Mouse (Mus musculus) right cerebral cortex, postnatal 14 days (tissue): ENCODE data around the gene Stx6.
"Not testable (repeated sequence)": the region's sequence is repeated elsewhere in the genome, so short reads cannot be mapped to it uniquely, and the experiment has no call there.

ENCODE experiments used
- DNase-seq: peaks from one replicate; pipeline ENCODE4 v3.0.0; 2022

The Stx6 gene

DNA sequence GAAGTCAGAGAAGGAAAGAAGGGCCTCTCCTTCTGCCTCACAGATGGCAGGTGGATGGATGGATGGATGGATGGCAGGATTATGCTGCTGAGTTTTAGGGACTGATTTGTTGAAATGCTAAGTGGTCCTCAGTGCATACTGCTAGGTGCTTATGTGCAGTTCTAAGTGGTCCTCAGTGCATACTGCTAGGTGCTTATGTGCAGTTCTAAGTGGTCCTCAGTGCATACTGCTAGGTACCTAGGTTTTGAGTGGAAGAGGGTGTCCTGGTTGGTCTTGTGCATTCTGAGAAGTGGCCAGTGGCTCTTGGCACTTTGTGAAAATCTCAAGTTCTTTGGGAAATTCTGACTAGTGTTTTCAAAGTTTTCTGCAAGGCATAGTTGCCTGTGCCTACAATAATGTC, 11.4 kb downstream of the Stx6 start:
- DNase-seq = no peak

GRCm38 (mm10) chr1:155172895-155173643, 14.6 kb downstream of the Stx6 start:
- no peak for DNase-seq

- DNase-seq = not testable (repeated sequence)
Observed at GRCm38 (mm10) chr1:155173644-155174016, 15.1 kb downstream of the Stx6 start.

DNA sequence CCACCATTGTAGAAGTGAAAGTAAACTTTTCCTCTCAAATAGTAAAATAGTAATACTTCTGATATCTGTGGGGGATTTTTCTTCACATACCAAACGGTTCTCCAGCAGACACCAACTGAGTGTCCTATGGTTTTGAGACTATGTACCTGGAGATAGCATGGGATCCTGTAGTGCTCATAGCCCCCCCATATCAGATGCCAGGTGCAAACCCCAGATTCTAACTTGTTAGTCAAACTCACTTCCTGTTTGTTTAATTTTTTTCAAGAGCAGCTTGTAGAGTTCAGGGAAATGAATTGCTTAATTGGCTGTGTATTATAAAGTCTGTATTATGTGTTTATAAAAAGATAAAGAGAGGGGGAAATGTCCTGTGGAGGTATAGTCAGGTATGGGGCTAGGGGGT, 15.9 kb downstream of the Stx6 start:
- no peak for DNase-seq

DNA sequence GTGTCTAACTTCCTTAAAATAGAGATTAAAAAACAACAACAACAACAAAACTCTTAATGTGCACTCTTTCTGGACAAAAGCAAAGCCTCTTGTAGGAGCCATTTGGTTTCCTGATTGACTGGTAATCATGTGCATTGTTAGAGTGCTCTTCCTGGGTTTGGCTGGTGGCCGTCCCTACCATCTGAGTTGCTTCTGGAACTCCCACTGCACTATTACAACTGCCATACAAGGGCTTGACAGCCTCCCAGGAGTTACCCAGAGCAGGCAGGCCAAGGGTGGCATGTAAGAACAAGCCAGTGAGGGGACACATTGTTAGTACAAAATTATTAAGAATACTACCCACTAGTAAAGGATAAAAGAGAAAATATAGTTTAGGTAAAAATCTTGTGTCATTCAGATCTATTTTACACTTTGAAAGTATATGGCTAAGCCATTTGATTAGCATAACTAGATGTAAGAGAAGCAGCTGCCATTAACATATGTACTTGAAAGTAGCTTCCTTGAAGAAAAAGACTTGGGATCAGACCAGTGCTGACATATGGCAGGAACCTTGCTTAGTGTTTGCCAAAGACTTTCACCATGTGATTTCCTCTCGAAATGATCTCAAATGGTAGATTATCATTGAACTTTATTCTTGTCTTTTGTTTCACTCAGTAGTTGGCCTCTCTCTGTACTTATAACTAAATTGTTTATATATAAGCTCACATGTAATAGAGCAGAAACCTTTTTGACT, 19.8 kb downstream of the Stx6 start:
- DNase-seq = no peak

GRCm38 (mm10) chr1:155184191-155184590, 25.7 kb downstream of the Stx6 start:
- no peak for DNase-seq

- no peak for DNase-seq
Observed at GRCm38 (mm10) chr1:155188656-155189055, 30.1 kb downstream of the Stx6 start.

GRCm38 (mm10) chr1:155191219-155191618, 32.7 kb downstream of the Stx6 start:
- DNase-seq = no peak

GRCm38 (mm10) chr1:155191671-155192070, 33.2 kb downstream of the Stx6 start:
- no peak for DNase-seq

DNA sequence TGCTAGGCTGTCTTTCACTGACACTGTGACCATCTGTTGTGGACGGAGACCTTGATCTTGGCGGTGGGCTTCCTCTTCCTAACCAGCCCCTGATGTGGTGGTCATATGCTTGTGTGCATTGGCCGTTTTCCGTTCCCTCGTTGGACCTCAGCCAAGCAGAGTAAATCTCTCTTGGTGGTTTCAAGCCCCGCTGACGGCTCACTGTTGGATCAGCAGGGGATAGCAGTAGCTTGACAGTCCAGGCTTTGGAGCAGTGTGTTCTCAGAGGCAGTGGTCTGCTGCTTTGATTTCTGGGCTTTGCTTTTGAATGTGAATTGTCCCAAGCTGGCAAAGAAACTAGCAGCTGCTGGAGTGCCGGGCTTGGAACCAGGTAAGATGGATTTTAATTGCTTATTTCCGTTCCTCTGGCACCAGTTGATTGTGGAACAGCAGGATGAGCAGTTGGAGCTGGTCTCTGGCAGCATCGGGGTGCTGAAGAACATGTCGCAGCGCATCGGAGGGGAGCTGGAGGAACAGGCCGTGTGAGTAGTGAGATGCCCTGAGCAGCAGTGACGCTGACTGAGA, 34.4 kb downstream of the Stx6 start:
- no peak for DNase-seq

DNA sequence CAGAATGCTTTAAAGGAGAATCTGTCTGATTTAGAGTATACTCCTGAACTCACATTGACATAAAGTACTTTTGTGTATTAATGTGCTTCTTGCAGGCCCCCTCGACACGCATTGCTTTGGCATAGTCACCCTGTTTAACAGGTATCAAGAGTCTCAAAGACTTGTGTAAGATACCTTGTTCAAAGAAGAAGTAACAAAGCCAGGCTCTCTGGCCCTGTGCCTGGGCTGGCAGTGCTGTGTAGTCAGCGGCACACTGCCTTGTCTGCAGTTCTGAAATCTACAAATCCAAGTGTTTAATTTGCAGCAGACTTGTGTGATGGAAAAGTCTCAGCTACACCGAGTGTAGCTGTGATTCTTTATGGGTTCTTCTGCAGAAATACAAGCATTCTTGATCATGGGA, 38.2 kb downstream of the Stx6 start:
- no peak for DNase-seq

DNA sequence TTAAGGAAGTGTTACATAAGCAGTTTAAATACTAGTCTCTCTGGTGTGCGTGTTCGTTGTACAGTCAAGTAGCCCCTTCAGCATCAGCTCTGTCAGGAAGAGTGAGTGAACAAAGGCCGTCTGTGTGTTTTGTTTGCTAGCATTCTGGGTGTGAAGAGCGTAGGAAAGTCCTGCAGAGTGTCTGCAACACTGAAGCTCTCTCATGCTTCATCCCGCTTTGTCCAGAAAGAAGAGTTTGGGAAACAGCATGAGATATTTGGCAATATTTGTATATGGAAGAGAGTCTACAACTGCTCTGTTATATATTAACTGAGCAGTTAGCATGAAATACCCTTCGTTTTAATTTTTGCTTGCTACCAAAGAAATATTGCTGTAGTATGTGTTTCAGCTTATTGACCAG, 41.0 kb downstream of the Stx6 start:
- DNase-seq = no peak

DNA sequence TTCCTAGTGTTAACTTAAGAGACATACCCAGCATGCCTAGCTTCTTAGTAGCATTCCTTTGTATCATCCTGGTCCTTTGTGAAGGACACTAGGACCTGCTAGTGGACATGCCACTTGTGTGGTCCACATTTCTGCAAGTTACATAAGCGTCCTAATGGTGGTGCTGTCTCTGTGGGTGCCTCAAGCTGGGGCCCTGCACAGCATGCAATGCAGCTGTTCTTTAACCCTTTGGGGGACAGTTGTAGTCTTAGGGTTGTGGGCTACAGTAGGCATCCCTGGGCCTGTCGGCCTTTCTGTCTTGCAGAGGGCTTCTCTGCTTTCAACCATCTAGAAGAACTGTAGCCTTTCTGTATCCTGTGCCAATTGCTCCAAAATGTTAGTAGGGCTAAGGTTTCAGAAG, 42.5 kb downstream of the Stx6 start:
- no peak for DNase-seq

DNA sequence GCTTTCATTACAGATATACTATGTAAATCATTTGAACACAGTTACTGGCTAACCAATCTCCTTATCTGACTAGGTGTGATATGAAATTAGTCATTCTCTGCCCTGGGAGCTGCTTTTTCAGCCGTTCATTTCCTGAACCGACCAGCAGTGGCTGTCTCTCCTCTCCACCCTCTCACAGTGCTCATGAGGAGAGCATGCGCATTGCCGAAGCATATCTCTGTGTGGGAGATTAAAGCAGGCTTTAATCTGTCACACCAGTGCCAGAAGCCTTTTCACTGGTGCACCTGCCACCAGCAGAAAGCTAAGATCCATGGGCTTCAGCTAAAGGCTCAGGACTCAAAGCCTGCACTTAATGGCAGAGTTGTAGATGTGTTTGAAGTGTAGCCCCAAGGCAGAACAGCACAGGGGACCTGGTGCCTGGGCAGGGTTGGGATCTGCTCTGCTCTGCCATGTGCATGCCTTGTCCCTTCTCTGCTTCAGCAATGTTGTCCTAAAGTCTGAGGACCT, 42.9 kb downstream of the Stx6 start:
- no peak for DNase-seq

GRCm38 (mm10) chr1:155201914-155202313, 43.4 kb downstream of the Stx6 start:
- no peak for DNase-seq

DNA sequence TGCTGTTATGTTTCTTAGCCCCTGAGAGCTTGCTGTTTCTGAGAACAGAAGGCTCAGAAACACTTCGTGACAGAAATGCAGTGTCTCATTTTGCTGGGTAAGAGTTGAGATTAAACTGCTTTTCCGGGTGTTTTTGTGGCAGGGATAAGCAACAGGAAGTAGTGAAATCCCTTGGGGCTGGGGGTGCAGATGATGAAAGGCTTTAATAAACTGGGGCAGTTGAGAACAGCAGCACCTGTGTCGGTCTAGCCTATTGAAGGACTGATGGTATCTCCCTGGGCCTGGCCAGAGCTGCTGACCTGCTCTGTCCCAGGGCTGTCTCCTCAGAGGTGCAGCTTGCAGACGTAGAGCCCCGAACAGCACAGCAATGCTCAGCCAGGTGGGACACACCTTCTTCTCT, 44.0 kb downstream of the Stx6 start:
- DNase-seq = no peak

DNA sequence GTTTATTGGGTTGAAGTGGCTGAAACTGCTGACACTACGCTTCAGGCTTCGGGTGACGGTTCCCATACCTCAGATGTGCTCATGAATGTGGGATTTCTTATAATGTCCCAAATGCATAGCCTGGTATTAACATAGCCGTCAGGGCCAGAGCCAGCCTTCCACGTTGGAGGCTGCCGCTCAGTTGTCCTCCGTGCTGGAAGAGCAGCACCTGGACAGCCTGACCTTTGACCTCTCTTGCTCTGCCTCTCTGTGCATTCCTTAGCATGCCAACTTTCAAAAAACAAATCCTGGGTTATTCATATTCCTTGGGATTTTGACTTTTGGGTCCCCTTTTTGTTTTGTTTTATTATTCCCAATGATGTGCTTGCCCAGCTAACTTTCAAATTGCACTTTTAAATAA, 44.6 kb downstream of the Stx6 start:
- DNase-seq = no peak

DNA sequence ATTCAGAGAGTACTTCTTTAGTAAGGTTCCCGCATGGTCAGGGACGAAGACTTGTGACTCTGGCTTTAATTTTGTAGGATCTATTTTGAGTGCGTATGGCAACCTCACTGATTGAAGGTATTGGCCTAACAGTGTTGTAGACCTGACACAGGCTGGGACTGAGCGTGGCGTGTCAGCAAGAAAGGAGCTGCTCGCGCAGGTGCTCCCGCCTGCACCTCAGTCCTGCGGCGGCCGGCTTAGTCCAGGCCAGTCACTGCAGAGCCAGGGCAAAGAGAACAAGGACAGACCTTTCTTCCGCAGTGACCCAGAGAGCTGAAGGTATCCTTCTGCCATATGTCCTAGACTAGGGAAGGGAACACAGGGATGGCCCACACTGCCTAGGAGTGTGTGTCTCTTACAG, 45.4 kb downstream of the Stx6 start:
- DNase-seq = no peak

- DNase-seq = peak; percentile 16
Observed at GRCm38 (mm10) chr1:155204560-155205162, 46.1 kb downstream of the Stx6 start.

- no peak for DNase-seq
Observed at GRCm38 (mm10) chr1:155205311-155205710, 46.8 kb downstream of the Stx6 start.

DNA sequence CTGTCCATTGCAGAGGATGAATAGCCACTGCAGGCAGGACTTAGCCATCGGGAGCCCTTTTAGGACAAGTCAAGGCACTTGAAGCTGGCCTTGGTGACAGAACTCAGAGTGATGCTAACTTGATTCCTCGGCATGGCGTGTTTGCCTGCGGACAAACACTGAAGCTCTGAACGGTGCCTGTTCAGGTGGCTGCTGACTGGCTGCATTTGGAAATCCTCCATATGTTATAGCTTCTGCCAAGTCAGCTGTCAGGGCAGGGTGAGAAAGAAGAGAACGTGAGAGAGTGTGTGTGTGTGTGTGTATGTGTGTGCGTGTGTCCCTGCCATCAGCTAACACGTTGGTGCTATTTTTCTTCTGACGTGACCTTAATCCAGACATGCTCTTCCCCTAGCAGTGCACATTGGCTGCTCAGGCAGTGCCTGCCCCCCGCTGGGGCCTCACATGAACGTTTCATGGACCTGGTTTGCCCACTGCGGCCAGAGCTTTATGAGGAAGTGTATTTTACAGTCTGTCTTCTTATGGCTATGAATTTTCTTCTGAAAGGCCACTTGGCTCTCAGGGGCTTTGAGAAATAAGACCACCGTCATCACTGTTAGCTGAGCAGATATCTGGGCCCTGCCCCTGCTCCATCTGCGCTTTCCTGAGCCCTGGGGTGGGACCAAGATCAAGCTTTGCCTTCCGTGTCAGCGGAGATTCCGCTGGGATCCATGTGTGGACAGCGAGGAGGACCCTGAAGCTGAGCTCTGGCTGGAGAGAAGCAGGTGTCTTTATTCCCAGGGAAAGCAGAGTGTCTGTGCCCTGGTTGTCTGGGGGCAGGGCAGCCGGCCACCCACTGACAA, 47.5 kb downstream of the Stx6 start:
- DNase-seq = peak; percentile 11

DNA sequence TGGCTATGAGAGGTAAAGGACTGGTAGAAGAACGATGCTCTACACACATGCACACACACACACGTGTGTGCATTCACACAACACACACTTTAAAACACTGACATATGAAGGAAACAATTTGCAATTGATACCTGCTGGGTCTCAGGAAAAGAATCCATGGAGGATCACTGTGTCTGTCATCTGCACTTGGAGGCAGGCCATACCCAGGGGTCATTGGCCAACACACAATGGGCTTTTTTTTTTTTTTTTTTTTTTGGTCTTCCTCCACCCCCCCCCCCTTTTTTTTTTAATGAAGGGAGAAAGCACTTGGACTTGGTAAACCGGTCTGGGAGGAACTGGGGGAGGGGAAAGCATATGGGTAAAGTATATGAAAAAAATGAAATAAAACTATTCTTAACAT, 49.3 kb downstream of the Stx6 start:
- no peak for DNase-seq
